Mouse (Mus musculus): ENCODE measurements around the gene Strn. TPM values are rescaled to one million over a fixed set of nuclear protein-coding genes. Genes with fewer than 3 reads are reported as not detected.
A peak's percentile ranks its signal among the peaks of the same experiment; 100 is the strongest.

The Strn gene
- polyA plus RNA-seq, 1 experiment from 2014 or later, result 5.0 TPM

GRCm38 (mm10) chr17:78608716-78609115 is 128.3 kb downstream of the Strn start:
- Histone ChIP-seq H3K4me1 (replicated peaks) (peaks cover 9% of the 10 kb centered on the region; the same call in 1 of the 2 replicates), H3K4me2 (no peak overlapping the region), H3K36me3 (no peaks in the 10 kb centered on the region), H3K9ac (no peak overlapping the region), H3K27me3 (no peaks in the 10 kb centered on the region), H3K27ac (no peak overlapping the region), H3K9me3 (no peaks in the 10 kb centered on the region), H3K4me3 (no peak overlapping the region)
- no peak for ATAC-seq (ENCODE audit: low FRiP score)
- 82% methylated on average over 8 of the region's 8 CpGs for WGBS

- no peak overlapping the region for H3K4me3 ChIP-seq
- H3K27me3 ChIP-seq, result no peaks in the 10 kb centered on the region
- no peaks in the 10 kb centered on the region for H3K36me3 ChIP-seq
- peak; percentile 15; the same call in 1 of the 2 replicates for ATAC-seq (ENCODE audit: low FRiP score)
- H3K4me2 ChIP-seq, result no peak overlapping the region
- H3K27ac ChIP-seq, result no peak overlapping the region
- no peaks in the 10 kb centered on the region for H3K9me3 ChIP-seq
- peaks cover 9% of the 10 kb centered on the region; the same call in 1 of the 2 replicates for H3K4me1 ChIP-seq (replicated peaks)
- no peak overlapping the region for H3K9ac ChIP-seq
- 47% methylated on average over 16 of the region's 16 CpGs for WGBS
Observed at GRCm38 (mm10) chr17:78608135-78608670, 128.8 kb downstream of the Strn start.

GRCm38 (mm10) chr17:78604431-78604830 is 132.6 kb downstream of the Strn start:
- no peaks in the 10 kb centered on the region for H3K27me3 ChIP-seq
- H3K4me3 ChIP-seq, result no peak overlapping the region
- no peak overlapping the region for H3K9ac ChIP-seq
- no peak for ATAC-seq (ENCODE audit: low FRiP score)
- H3K27ac ChIP-seq, result no peak overlapping the region
- H3K9me3 ChIP-seq, result no peaks in the 10 kb centered on the region
- 78% methylated on average over 6 of the region's 6 CpGs for WGBS
- no peak overlapping the region for H3K4me2 ChIP-seq
- no peaks in the 10 kb centered on the region for H3K36me3 ChIP-seq
- H3K4me1 ChIP-seq (replicated peaks), result peaks cover 9% of the 10 kb centered on the region; the same call in 1 of the 2 replicates

GRCm38 (mm10) chr17:78603872-78604271 is 133.1 kb downstream of the Strn start:
- no peak overlapping the region for H3K4me2 ChIP-seq
- WGBS, result 34% methylated on average over 8 of the region's 8 CpGs

GRCm38 (mm10) chr17:78602316-78602715 is 134.7 kb downstream of the Strn start:
- no peak overlapping the region for H3K27ac ChIP-seq
- H3K36me3 ChIP-seq, result no peaks in the 10 kb centered on the region
- no peak overlapping the region for H3K9ac ChIP-seq
- no peaks in the 10 kb centered on the region for H3K9me3 ChIP-seq
- no peak overlapping the region for H3K4me2 ChIP-seq
- ATAC-seq (ENCODE audit: low FRiP score), result no peak
- no peak overlapping the region for H3K4me3 ChIP-seq
- no peaks in the 10 kb centered on the region for H3K4me1 ChIP-seq (replicated peaks)
- no peaks in the 10 kb centered on the region for H3K27me3 ChIP-seq
- 84% methylated on average over 14 of the region's 14 CpGs for WGBS

More at GRCm38 (mm10) chr17:78603872-78604271, 133.1 kb downstream of the Strn start:
- no peak overlapping the region for H3K4me3 ChIP-seq
- no peaks in the 10 kb centered on the region for H3K27me3 ChIP-seq
- no peaks in the 10 kb centered on the region for H3K9me3 ChIP-seq
- peak; percentile 47; the same call in 1 of the 2 replicates for ATAC-seq (ENCODE audit: low FRiP score)
- H3K27ac ChIP-seq, result no peak overlapping the region
- no peaks in the 10 kb centered on the region for H3K36me3 ChIP-seq
- peaks cover 9% of the 10 kb centered on the region; the same call in 1 of the 2 replicates for H3K4me1 ChIP-seq (replicated peaks)
- no peak overlapping the region for H3K9ac ChIP-seq

GRCm38 (mm10) chr17:78601601-78602000 is 135.4 kb downstream of the Strn start:
- Histone ChIP-seq H3K4me3 (no peak overlapping the region), H3K27me3 (no peaks in the 10 kb centered on the region), H3K4me1 (replicated peaks) (no peaks in the 10 kb centered on the region), H3K9me3 (no peaks in the 10 kb centered on the region), H3K36me3 (no peaks in the 10 kb centered on the region), H3K9ac (no peak overlapping the region), H3K27ac (no peak overlapping the region), H3K4me2 (no peak overlapping the region)
- 85% methylated on average over 12 of the region's 12 CpGs for WGBS
- no peak for ATAC-seq (ENCODE audit: low FRiP score)

- Histone ChIP-seq H3K4me3 (no peak overlapping the region), H3K36me3 (no peaks in the 10 kb centered on the region), H3K4me1 (replicated peaks) (no peaks in the 10 kb centered on the region), H3K4me2 (no peak overlapping the region), H3K27ac (no peak overlapping the region), H3K9ac (no peak overlapping the region), H3K27me3 (no peaks in the 10 kb centered on the region), H3K9me3 (no peaks in the 10 kb centered on the region)
- ATAC-seq (ENCODE audit: low FRiP score), result no peak
- WGBS, result 78% methylated on average over 6 of the region's 6 CpGs
Observed at GRCm38 (mm10) chr17:78601042-78601441, 136.0 kb downstream of the Strn start.

Other genes with a start within 250 kb of the Strn start
- gene Vit, start 229.1 kb downstream of the Strn start, polyA plus RNA-seq (2015; fragmentation: Nextera tagmentation; extraction: Ambion mirVana), result 14.1 and 17.7 TPM in 2 replicates
- gene Heatr5b, start 98.2 kb upstream of the Strn start, polyA plus RNA-seq (2015; fragmentation: Nextera tagmentation; extraction: Ambion mirVana), result 20.4 and 21.3 TPM in 2 replicates
- gene Gpatch11, start 98.4 kb upstream of the Strn start, polyA plus RNA-seq (2015; fragmentation: Nextera tagmentation; extraction: Ambion mirVana), result 48.8 and 52.7 TPM in 2 replicates
- 4.0 and 5.9 TPM in 2 replicates for gene Eif2ak2, start 145.4 kb upstream of the Strn start, polyA plus RNA-seq (2015; fragmentation: Nextera tagmentation; extraction: Ambion mirVana)
- gene Sult6b1, start 169.8 kb upstream of the Strn start, polyA plus RNA-seq (2015; fragmentation: Nextera tagmentation; extraction: Ambion mirVana), result not detected in 2 replicates
- gene Cebpzos, start 179.3 kb upstream of the Strn start, polyA plus RNA-seq (2015; fragmentation: Nextera tagmentation; extraction: Ambion mirVana), result 125 and 127 TPM in 2 replicates
- 57.3 and 61.0 TPM in 2 replicates for gene Cebpz, start 199.9 kb upstream of the Strn start, polyA plus RNA-seq (2015; fragmentation: Nextera tagmentation; extraction: Ambion mirVana)
- gene Ndufaf7, start 199.9 kb upstream of the Strn start, polyA plus RNA-seq (2015; fragmentation: Nextera tagmentation; extraction: Ambion mirVana), result 57.1 and 62.5 TPM in 2 replicates

Data from hindbrain, embryonic 13.5 days (tissue).